Mouse (Mus musculus): ENCODE data around the gene Ryr1.
A peak's percentile ranks its signal among the peaks of the same experiment; 100 is the strongest.
"Not testable (repeated sequence)": the region's sequence is repeated elsewhere in the genome, so short reads cannot be mapped to it uniquely, and the experiment has no call there.

The Ryr1 gene

DNA sequence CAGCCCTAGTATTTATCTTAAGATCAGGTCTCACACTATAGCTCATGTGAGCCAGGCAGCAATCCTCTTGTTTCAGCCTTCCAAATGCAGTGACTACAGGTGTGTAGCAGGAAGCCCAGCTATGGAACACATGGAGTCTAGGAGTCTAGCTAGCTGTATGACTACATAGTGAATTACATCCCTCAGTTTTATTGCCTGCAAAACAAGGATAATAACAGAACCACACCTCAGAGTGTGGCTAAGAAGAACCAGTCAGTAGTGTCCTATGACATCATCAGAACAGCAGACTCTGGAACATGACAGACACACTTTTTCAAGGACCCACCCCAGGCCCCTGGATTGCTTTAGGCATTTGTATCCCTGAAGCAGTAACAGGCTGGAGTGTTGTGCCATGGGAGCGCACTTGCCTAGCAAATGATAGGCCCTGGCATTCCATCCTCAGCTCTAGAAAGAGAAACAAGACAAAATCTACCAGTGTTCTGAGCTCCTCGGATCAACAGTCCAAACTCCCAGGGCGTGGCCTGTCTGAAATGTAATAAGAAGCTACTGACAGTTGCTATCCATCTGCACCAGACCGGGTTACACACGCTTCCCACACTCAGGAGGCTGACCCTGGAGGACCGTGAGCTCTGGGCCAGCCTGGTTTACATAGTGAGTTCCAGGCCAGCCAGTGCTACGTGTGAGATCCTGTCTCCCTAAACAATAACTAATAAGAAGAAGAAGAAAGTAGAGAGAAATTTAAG, 21.8 kb upstream of the Ryr1 start:
- DNase-seq (ENCODE audit: low read depth, low spot score), result no peak

DNA sequence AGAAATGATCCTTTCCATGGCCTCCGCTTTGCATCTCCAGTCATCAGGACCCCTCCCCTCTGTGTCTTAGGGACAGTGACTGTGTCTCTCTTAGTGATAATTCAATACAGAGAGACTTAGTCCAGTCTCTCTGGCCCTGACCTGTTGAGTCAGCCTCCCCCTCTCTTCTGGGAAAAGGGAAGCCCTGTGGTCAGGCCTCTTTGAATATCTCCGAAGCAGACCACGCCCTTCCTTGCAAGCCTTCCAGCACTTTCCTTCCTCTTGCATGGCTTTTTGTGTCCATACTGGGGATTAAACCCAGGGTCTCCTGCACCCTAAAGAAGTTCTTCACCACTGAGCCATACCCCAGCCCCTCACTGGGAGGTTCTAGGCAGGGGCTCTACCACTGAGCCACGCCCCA, 19.0 kb upstream of the Ryr1 start:
- no peak for DNase-seq (ENCODE audit: low read depth, low spot score)

- DNase-seq (ENCODE audit: low read depth, low spot score), result peak; percentile 88
These were observed 16.4 kb upstream of the Ryr1 start for GRCm38 (mm10) chr7:29141416-29141815.

GRCm38 (mm10) chr7:29139237-29139636, 14.3 kb upstream of the Ryr1 start:
- DNase-seq (ENCODE audit: low read depth, low spot score), result not testable (repeated sequence)

DNA sequence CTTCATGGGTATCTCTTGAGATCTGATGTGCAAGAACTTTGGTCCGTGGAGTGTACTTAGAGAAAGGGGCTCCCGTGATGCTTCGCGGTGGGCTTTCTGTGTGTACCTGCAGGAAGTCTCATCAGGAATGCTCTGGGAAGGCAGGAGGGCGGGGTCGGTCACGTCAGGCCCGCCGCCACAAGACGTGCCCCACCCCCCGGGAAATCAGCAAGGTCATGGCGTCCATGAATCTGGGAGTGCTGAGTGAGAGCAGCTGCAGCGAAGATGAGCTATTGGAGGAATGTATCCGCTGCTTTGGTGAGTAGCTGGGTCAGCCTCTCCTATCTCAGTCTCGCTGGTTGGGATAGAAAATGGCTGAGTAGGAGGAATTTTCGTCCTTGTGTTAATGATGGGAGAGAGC, 12.4 kb upstream of the Ryr1 start:
- no peak for DNase-seq (ENCODE audit: low read depth, low spot score)

GRCm38 (mm10) chr7:29134693-29135386, 9.9 kb upstream of the Ryr1 start, which contains the start of gene Rasgrp4:
Rasgrp4 (plus strand) TSS chr7:29134851.
- DNase-seq (ENCODE audit: low read depth, low spot score), result peak; percentile 90

DNA sequence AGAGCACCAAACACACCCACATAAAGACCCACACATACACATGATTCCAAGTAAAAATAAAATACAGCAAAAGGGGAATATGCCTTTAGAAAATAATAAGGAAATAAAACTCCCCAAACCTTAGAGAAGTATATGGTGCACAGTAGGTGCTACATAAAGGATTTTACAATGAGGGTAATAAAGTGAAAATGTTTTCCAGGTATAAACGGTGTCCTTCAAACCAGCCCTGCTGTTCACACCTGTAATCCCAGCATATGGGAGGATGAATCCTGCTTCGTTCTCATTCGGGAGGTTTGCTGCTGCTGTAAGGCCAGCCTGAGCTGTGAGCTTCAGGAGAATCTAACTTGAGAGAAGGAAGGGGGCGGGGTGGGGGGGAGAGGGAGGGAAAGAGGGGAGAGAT, 9.3 kb upstream of the Ryr1 start:
- no peak for DNase-seq (ENCODE audit: low read depth, low spot score)

- DNase-seq (ENCODE audit: low read depth, low spot score), result peak; percentile 58
These were observed 3.7 kb upstream of the Ryr1 start for GRCm38 (mm10) chr7:29128725-29129124.

GRCm38 (mm10) chr7:29126173-29126915, 1.4 kb upstream of the Ryr1 start:
- DNase-seq (ENCODE audit: low read depth, low spot score), result peak; percentile 81

DNA sequence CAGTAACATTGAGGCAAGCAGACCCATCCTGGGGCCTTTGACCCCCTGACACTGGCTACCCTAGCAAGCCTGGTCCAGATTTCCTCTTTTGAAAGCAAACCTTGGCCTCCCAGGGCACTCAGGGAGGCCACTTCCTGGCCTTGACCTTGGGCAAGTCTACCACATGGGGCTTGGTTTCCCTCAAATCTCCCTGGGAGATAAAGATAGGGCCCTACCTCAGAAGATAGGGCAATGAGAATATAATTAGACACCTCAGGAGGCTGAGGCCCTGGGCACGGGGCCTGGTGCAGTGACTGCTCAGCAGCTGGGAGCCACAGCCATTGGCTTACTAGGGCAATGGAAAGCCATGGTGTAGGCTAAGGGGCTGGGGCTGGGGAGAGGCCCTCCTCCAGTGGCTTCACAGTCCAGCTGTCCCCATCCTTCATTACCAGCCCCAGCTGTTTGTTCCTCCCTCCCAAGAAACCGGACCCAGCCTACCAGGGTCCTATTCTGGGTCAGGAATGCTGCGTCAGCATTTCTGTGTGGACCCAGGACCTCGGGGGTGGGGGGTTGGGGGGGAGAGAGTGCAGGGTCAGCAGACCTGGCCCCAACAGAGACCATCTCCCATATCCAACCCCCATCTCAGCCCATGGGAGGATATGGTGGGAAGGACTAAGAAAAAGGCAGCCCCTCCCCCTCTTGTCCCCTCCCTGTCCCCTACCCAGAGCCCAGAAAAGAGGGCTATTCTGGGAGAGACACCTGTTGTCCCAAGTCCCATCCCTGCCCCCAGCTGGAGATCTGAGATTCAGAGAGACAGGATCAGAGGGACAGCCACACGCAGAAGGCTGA, 1.2 kb downstream of the Ryr1 start:
- no peak for DNase-seq (ENCODE audit: low read depth, low spot score)

DNA sequence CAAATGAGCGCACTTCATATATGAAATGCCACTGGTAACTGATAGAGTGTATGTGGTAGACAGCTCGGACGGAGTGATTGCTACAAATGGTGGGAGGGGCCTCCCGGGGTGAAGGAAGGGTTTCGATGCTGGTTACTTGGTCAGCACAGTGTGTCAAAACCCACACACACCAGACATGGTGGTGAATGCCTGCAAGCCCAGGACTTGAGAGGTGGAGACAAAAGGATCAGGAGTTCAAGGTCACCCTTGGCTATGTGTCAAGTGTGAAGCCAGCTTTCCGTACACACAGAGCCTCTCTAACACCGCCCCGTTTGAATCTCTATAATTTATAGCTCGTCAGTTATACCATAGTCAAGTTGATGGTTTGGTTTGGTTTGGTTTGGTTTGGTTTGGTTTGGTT, 2.2 kb downstream of the Ryr1 start:
- DNase-seq (ENCODE audit: low read depth, low spot score), result no peak

GRCm38 (mm10) chr7:29119526-29119925, 5.5 kb downstream of the Ryr1 start:
- DNase-seq (ENCODE audit: low read depth, low spot score), result no peak

DNA sequence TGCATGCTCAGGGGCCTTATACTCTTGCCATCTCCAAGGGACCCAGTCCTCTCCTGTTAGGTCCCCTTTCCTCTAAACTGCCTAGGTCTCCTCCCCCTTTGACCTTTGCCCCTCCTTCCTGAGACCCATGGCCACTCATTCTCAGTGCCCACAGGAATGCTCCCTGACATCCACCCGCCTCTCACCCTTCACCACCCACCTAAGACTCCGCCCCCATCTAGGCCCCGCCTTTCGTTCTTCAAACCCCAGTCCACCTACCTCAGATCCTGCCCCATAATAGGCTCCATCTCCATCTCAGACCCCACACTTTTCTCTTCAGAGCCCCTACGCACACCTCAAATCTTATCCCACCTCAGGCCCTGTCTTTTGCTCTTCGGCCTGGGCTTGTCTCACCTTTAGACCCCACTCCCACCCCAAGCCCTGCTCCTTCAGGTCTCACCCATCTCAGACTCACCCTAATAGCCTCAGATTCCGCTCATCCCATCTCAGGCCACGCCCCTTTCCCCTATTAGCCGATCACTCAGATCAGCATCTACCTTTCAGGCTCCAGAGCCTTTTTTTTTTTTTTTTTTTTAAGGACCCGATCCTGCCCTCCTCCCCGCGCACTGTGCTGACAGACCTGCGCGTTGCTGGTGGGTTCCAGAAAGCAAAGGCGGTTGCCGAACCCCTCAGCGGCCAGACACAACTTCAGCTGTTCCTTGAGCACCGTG, 6.7 kb downstream of the Ryr1 start:
- DNase-seq (ENCODE audit: low read depth, low spot score), result no peak

DNA sequence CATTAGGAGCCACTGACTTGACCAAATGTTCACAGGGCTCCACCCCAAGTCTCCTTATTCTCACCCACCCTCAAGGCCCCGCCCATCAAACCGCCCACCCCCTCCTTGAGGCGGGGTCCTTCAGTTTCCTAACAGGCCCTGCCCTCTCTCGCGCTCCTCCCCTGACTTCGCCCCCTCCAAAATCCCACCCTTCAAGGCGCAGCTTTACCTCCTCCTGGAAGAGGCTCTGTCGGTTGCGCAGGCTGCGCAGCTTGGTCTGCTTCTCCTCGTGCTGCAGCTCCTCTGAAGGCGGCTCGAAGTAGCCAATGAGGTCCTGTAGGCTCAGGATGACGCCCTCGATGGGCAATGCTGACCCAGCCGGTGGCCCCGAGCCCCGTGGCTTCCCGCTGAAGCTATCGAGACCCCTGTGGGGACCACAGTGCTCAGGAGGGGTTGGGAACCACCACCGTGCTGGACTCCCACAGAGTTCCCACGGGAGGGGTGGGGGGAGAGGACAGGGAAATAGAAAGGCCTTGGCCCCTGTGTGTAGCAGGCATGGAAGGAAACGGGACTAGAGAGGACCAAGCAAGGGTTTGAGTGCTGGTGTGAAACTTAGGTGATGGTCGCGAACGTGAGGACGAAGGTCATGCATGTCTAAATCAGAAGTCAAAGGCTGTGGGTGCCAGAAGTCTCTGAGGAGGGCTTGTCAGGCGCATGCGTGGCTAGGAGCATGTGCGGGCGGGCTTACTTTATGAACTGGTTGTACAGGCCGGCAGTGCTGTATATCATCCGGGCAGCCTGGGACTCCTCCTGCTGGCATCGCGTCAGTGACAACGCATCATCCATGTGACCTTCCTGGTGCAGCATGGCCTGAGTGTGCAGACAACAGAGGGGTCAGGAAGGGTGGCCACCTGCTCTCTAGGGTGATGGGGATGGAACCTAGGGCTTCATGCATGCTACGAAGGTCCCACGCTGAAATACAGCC, 15.7 kb downstream of the Ryr1 start:
- no peak for DNase-seq (ENCODE audit: low read depth, low spot score)

DNA sequence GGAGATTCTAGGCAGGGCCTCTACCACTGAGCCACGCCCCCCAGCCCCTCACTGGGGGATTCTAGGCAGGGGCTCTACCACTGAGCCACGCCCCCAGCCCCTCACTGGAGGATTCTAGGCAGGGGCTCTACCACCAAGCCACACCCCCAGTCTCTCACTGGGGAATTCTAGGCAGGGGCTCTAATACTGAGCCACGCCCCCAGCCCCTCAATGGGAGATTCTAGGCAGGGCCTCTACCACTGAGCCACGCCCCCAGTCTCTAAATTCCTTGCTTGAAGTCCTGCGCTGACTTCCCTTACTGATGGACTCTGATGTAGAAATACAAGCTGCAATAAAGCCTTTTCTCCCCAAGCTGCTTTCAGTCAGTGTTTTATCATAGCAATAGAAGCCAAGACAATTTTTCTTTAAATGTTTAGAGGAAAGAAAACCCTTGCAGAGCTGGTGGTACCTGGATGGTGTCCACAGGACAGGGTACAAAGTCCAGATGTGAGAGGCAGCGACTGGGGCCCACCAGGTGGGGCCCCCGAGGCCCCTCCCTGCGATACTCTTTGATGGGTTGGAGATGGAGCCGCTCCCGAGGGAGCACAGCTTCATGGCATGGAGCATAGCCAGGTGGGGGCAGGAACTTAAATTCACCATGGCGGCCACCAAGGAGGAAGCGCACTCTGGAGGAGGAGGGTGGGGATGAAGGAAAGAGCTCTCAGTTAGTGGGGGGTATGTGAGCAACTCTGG, 23.5 kb downstream of the Ryr1 start:
- DNase-seq (ENCODE audit: low read depth, low spot score), result no peak

- no peak for DNase-seq (ENCODE audit: low read depth, low spot score)
These were observed 27.8 kb downstream of the Ryr1 start for GRCm38 (mm10) chr7:29097131-29097530.

DNA sequence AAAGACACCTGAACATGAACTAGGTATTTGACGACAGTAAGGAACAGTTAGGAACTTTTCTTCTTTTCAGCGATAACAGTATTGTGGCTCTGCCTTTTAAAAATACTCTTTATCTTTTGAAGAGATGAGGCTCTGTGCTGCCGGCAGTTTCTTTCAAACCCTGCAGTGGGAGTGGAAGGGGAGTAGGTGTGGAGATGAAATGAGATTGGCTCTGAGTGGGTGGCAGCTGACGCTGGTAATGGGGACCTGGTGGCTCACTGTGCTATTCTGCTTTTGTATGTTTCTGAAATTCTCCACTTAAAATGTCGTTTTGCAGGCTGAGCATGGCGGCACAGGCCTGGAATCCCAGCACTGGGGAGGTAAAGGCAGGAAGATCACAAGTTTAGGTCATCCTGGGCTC, 36.2 kb downstream of the Ryr1 start:
- DNase-seq (ENCODE audit: low read depth, low spot score), result no peak

DNA sequence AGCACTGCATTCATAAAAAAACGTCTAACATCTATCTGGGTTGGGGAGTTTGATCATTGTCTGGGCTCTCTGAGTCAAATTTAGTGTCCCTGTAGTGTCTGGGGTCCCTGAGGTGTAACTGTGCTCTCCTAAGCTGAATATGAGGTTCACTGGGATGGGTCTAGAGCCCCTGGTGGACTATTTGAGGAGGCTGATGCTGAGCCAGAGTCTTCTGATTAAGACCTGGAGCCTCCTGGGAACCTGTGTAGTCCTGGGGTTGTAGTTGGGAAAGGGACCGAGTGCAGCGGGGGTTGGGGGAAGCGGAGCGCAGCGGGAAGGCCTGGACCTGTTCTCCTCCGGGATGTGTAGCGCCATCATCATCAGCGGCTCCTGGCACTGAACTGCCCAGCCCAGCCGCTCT, 38.1 kb downstream of the Ryr1 start:
- DNase-seq (ENCODE audit: low read depth, low spot score), result no peak

DNA sequence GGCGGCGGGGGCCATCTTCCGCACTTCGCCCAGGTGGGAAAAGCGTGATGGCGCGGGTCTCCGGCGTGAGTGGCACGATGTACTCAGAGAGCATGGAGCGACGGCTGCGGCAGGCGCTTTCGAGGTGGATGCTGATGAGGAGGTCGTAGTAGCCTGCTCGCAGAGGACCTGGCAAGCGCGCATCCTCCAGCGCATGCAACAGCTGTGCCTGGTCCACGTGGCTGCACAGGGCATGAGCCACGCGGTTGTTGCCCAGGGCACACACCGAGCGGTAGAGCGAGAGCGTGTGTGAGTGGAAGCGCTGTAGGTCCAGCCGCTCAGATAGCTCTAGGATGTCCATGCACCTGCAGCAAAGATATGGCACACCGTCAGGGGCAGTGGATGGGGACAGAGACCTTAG, 39.0 kb downstream of the Ryr1 start:
- no peak for DNase-seq (ENCODE audit: low read depth, low spot score)
